Mouse (Mus musculus) forebrain, postnatal 0 days (tissue): ENCODE data around the gene Cd28. TPM values are rescaled to one million over a fixed set of nuclear protein-coding genes. Genes with fewer than 3 reads are reported as not detected.

Experiments
- ATAC-seq: fragments of 200-750 bp; cut with Nextera tagmentation; 2 replicates; pipeline ENCODE4 v1.8.0; 2017; ENCODE audit warnings: mild to moderate bottlenecking, moderate library complexity
- DNase-seq: peaks from one replicate; pipeline ENCODE4 v3.0.0-alpha.2; 2015
- H3K27ac ChIP-seq: fragments of 300-500 bp; sonication (generic); 2 replicates; pipeline ENCODE4 v1.5.1; 2014; ENCODE audit warnings: low read depth, mild to moderate bottlenecking, antibody characterized with exemption, low read length, moderate library complexity, mixed read lengths
- H3K27me3 ChIP-seq: fragments of 300-500 bp; sonication (generic); 2 replicates; pipeline ENCODE4 v1.6.1; 2014; ENCODE audit warnings: mild to moderate bottlenecking, low read length, mixed read lengths; ENCODE audit not compliant: insufficient read depth
- H3K36me3 ChIP-seq: fragments of 300-500 bp; sonication (generic); 2 replicates; pipeline ENCODE4 v1.6.1; 2014; ENCODE audit warnings: mild to moderate bottlenecking, moderate library complexity; ENCODE audit not compliant: insufficient read depth
- H3K4me1 ChIP-seq: fragments of 300-500 bp; sonication (generic); 2 replicates; pipeline ENCODE4 v1.6.1; 2014; ENCODE audit warnings: antibody characterized with exemption; ENCODE audit not compliant: insufficient read depth
- H3K4me2 ChIP-seq: fragments of 300-500 bp; sonication (generic); 2 replicates; pipeline ENCODE4 v1.6.1; 2014; ENCODE audit warnings: low read depth, mild to moderate bottlenecking, moderate library complexity
- H3K4me3 ChIP-seq: fragments of 300-500 bp; sonication (generic); 2 replicates; pipeline ENCODE4 v1.5.1; 2014; ENCODE audit warnings: low read depth, low read length, mixed read lengths
- H3K9ac ChIP-seq: fragments of 300-500 bp; sonication (generic); 2 replicates; pipeline ENCODE4 v1.6.1; 2014; ENCODE audit warnings: mild to moderate bottlenecking
- H3K9me3 ChIP-seq: fragments of 300-500 bp; sonication (generic); 2 replicates; pipeline ENCODE4 v1.6.1; 2016; ENCODE audit warnings: low read length
- CTCF ChIP-seq: sonication (generic); IDR thresholded peaks from 2 replicates; pipeline ENCODE4 v1.5.1; 2016; ENCODE audit warnings: antibody characterized with exemption, control low read depth, low read depth
- WGBS: fragments of 180-500 bp; shearing (Covaris S2); extraction: QIAGEN DNeasy Blood & Tissue Kit; methylation state at CpG from one replicate; pipeline ENCODE4 v1.1.7; 2014; 5-methylcytosine and 5-hydroxymethylcytosine counted together
- polyA plus RNA-seq: library from polyadenylated mRNA; unstranded; fragments of >200 nt; fragmentation: Nextera tagmentation; extraction: Ambion mirVana; gene quantifications from 2 replicates; pipeline ENCODE4 v1.2.1, GENCODE M21; 2015
- total RNA-seq: library from RNA; depleted of rRNA; stranded (reverse); fragments of >200 nt; gene quantifications from 2 replicates; pipeline ENCODE4 v1.2.3, GENCODE M21; 2014

Gene Cd28
- total and polyA plus RNA-seq, 2 experiments from 2014 or later: 0.05 to 0.08 TPM

DNA sequence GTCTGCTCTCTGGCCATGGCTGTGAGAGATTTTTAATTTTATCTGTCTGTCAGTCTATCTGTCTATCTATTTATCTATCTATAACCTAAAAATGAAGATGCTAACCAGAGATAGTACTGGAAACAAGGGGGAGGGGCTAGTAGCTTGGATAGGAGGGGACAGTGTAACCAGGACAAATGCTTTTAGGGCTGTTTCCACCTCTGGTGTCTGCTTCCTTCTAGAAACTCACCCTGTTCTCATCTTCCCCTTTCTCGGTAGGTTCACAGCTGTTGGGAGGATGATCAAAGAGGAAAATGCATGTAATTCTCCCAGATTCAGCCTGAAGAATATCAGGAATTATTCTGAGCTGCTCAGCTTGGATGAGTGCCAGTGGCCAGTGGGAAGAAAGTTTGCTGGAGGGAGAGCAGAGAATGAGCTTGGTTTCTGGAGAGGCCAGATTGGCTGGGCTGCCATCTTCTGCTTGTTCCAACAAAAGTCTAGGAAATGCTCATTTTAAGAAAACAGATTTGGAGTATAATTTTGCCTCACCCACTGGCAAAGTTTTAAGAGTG, 83.3 kb downstream of the Cd28 start:
- no peaks in the 10 kb centered on the region for H3K4me1 ChIP-seq
- no peak overlapping the region for H3K4me2 ChIP-seq
- no peak overlapping the region for H3K9ac ChIP-seq
- H3K27me3 ChIP-seq: no peaks in the 10 kb centered on the region
- H3K4me3 ChIP-seq: no peak overlapping the region
- H3K36me3 ChIP-seq: no peaks in the 10 kb centered on the region
- H3K9me3 ChIP-seq: no peaks in the 10 kb centered on the region
- no peak for DNase-seq
- 59% methylated on average over 1 of the region's 1 CpGs for WGBS
- no peak overlapping the region for H3K27ac ChIP-seq
- TF ChIP-seq CTCF: no peak
- no peak for ATAC-seq

DNA sequence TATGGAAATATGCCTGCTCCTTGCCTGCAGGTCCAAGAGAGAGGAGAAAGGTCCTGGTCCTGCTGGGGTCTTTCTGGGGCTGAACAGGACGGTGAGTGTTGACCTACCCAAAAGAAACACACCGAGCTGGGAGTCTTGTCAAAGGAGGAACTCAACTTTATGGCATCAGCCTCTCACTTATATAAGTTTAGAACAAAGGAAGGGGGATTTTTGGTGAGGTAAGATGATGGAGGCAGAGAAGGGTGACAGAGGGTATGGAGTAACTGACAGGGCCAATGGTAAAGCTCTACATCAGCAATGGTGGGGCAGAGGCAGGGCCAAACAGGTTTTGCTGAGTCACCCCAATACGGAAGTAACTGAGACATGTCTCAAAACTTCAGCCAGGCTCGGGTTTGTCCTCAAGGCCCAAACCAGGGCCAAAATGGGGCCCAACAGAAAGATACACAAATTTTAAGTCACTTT, 84.6 kb downstream of the Cd28 start:
- Histone ChIP-seq H3K4me3 (no peak overlapping the region), H3K27ac (no peak overlapping the region), H3K9ac (no peak overlapping the region), H3K36me3 (no peaks in the 10 kb centered on the region), H3K4me2 (no peak overlapping the region), H3K4me1 (no peaks in the 10 kb centered on the region), H3K27me3 (no peaks in the 10 kb centered on the region), H3K9me3 (no peaks in the 10 kb centered on the region)
- ATAC-seq (no peak), DNase-seq (no peak)
- WGBS: 95% methylated on average over 4 of the region's 4 CpGs
- TF ChIP-seq CTCF: no peak

DNA sequence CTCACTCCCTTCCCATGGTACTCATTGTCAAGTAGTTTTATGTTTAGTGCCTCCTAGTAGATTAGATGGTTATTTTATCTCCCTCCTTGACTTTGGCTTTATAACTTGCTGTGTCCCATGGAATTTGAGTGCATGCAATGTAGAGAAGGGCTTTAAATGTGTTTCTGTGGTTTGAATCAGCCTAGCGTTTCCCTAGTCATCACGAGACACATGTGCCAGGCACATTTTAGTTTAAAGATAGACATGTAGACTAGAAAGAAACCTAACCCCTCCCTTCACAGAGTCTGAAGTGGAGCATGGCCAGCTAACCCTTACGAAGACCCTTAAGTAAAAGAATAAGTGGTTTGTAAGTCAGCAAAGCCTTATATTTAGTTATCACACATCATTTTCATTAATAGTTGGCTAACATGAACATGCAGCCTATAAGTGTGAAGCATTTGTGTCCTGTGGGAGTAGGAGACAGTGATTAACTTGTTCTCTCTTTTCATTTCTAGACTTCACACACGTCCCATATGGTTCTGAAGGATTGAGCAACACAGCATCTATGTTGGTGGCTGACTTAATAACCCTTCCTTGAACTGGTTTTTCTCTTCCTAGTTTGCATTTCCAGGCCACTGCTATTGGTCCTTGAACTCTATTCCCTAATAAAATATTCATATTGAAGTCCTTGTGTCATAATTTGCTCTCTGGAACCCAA, 86.7 kb downstream of the Cd28 start:
- 92% methylated on average over 4 of the region's 4 CpGs for WGBS
- ATAC-seq: no peak
- Histone ChIP-seq H3K9ac (no peak overlapping the region), H3K4me3 (no peak overlapping the region), H3K9me3 (no peaks in the 10 kb centered on the region), H3K4me2 (no peak overlapping the region), H3K27ac (no peak overlapping the region), H3K36me3 (no peaks in the 10 kb centered on the region), H3K4me1 (no peaks in the 10 kb centered on the region), H3K27me3 (no peaks in the 10 kb centered on the region)
- no peak for TF ChIP-seq CTCF
- no peak for DNase-seq

DNA sequence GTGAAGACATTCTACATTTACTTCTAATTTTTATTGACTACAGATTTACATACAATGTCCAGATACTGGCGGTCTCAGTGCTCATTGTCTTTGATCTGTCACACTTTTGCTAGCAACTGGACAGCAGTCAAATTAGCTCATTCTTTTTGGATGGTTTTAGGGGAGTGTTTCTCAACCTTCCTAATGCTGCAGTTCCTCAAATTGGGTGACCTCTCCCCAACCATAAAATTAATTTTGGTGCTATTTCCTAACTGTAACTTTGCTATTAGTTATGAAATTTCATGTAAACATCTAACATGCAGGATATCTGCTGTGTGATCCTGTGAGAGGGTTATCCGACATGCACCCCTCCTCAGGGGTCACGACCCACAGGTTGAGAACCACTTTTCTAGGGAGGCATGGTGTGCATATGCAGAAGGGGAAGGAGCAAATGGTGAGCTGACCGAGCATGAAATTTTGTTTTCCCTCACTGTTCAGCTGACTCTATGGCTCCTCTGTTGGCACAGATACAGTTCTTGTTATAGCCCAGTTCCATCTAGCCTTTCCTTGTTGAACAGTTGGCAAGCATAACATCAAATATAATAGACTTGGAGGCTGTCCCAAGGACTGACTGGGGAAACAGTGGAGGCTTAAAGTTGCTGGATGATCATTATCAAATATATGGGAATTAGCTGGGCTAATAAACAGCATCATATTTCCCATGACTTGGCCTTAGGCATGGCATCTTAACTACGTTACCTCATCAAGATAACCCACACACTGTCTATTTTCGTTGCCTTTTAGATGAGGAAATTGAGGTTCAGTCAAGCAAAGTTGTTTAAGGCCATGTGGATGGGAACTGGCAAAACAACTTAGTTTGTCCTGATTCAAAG, 87.5 kb downstream of the Cd28 start:
- no peaks in the 10 kb centered on the region for H3K27me3 ChIP-seq
- no peak for ATAC-seq

DNA sequence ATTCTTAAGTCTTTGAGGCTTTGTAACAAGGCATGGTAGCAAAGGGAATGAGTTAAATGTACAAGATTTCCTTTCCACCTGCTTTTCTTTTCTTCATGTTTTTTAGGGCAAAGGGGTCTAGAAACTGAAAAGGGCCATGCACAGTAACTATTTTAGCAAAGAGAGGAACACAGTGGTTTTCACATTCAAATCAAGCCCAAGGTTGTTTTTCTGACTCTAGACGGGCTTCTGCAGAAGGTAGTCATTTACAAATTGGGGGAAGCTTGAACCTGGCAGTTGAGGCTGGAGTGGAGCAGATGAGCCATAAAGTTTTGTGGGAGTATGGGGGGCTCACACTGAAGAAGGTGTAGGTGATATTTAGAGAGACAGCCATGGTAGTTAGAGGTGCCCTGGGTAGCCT, 88.6 kb downstream of the Cd28 start:
- no peak for DNase-seq
- no peak for TF ChIP-seq CTCF
- no peak for ATAC-seq
- no peaks in the 10 kb centered on the region for H3K9me3 ChIP-seq
- 69% methylated on average over 1 of the region's 1 CpGs for WGBS
- H3K4me2 ChIP-seq: no peak overlapping the region
- no peak overlapping the region for H3K4me3 ChIP-seq
- H3K36me3 ChIP-seq: no peaks in the 10 kb centered on the region
- H3K4me1 ChIP-seq: no peaks in the 10 kb centered on the region
- no peak overlapping the region for H3K27ac ChIP-seq
- H3K27me3 ChIP-seq: no peaks in the 10 kb centered on the region
- H3K9ac ChIP-seq: no peak overlapping the region

More for the DNA sequence above, 87.5 kb downstream of the Cd28 start:
- Histone ChIP-seq H3K4me2 (no peak overlapping the region), H3K4me3 (no peak overlapping the region), H3K27ac (no peak overlapping the region), H3K9ac (no peak overlapping the region), H3K4me1 (no peaks in the 10 kb centered on the region), H3K36me3 (no peaks in the 10 kb centered on the region), H3K9me3 (no peaks in the 10 kb centered on the region)
- WGBS: 78% methylated on average over 6 of the region's 6 CpGs
- DNase-seq: no peak
- TF ChIP-seq CTCF: no peak

DNA sequence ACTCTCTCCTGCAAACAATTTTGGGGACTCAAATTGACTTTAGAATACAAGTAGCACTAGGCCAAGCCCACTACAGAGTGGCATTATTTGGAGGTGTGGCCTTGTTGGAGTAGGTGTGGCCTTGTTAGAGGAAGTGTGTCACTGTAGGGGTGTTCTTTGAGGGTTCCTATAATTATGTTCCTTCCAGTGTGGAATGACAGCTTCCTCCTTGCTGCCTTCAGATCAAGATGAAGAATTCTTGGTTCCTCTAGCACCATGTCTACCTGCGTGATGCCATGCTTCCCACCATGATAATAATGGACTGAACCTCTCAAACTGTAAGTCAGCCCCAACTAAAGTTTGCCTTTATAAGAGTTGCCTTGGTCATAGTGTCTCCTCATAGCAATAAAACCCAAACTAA, 91.1 kb downstream of the Cd28 start:
- H3K9ac ChIP-seq: no peak overlapping the region
- no peaks in the 10 kb centered on the region for H3K36me3 ChIP-seq
- no peak for ATAC-seq
- H3K4me2 ChIP-seq: no peak overlapping the region
- no peaks in the 10 kb centered on the region for H3K9me3 ChIP-seq
- H3K4me1 ChIP-seq: no peaks in the 10 kb centered on the region
- TF ChIP-seq CTCF: no peak
- no peaks in the 10 kb centered on the region for H3K27me3 ChIP-seq
- WGBS: 97% methylated on average over 1 of the region's 1 CpGs
- no peak for DNase-seq
- no peak overlapping the region for H3K27ac ChIP-seq
- no peak overlapping the region for H3K4me3 ChIP-seq

DNA sequence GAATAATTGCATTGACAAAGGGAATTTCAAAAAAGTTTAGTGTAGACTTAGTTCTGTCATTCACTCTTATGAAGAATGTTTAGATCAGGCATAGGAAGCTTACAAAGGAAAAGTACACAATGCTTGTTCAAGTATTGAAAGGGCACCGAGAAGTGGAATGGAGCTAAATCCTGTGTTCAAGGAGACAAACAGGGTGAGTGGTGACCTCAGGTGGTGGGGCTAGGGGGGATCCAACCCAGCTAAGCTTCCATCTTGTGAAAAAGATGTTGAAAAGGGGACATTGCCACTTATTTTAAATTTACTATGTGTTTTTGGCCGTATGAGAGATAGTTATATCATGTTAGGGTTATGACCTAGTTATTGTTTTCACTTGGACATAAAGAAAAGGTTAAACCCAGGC, 91.9 kb downstream of the Cd28 start:
- H3K4me3 ChIP-seq: no peak overlapping the region
- TF ChIP-seq CTCF: no peak
- no peak overlapping the region for H3K9ac ChIP-seq
- no peak overlapping the region for H3K4me2 ChIP-seq
- H3K27ac ChIP-seq: no peak overlapping the region
- no peaks in the 10 kb centered on the region for H3K36me3 ChIP-seq
- H3K4me1 ChIP-seq: no peaks in the 10 kb centered on the region
- H3K9me3 ChIP-seq: no peaks in the 10 kb centered on the region
- H3K27me3 ChIP-seq: no peaks in the 10 kb centered on the region
- DNase-seq (no peak), ATAC-seq (no peak)
- 85% methylated on average over 2 of the region's 2 CpGs for WGBS
